Mouse (Mus musculus) megakaryocyte, embryonic 14.5 days (primary cell): Measurements from ENCODE around the gene Dnaic2. TPM values are rescaled to one million over a fixed set of nuclear protein-coding genes. Genes with fewer than 3 reads are reported as not detected.

Source experiments
- H3K27me3 ChIP-seq: replicated peaks from 2 replicates; pipeline ENCODE3; 2012; ENCODE audit warnings: inconsistent platforms
- H3K36me3 ChIP-seq: replicated peaks from 2 replicates; pipeline ENCODE3; 2012; ENCODE audit warnings: low read length, inconsistent platforms, mixed read lengths
- H3K4me1 ChIP-seq: 2 replicates; pipeline ENCODE4 v1.6.1; 2012; ENCODE audit warnings: inconsistent platforms
- H3K4me3 ChIP-seq: replicated peaks from 2 replicates; pipeline ENCODE3; 2012; ENCODE audit warnings: moderate library complexity, mild to moderate bottlenecking, inconsistent platforms
- H3K9me3 ChIP-seq: 2 replicates; pipeline ENCODE4 v1.6.1; 2012; ENCODE audit warnings: inconsistent platforms
- FLI1 ChIP-seq: IDR thresholded peaks from 2 replicates; pipeline ENCODE4 v1.6.1; 2012; ENCODE audit warnings: low read length, inconsistent platforms, mixed read lengths
- GATA1 ChIP-seq: IDR thresholded peaks from 3 replicates; pipeline ENCODE4 v1.6.1; 2012; ENCODE audit warnings: mixed read lengths, low read length, inconsistent platforms, borderline replicate concordance
- polyA plus RNA-seq: library from polyadenylated mRNA; stranded (reverse); fragments of >175 nt; gene quantifications from 2 replicates; pipeline ENCODE4 v1.2.3, GENCODE M21; 2012; ENCODE audit warnings: low replicate concordance; ENCODE audit not compliant: insufficient read depth

Dnaic2 gene
- polyA plus RNA-seq, 1 experiment, result not detected

- Histone ChIP-seq H3K36me3 (no peaks in the 10 kb centered on the region), H3K4me1 (peaks cover 10% of the 10 kb centered on the region; the same call in 1 of the 2 replicates), H3K4me3 (no peak overlapping the region), H3K27me3 (peaks cover 66% of the 10 kb centered on the region), H3K9me3 (peaks cover 7% of the 10 kb centered on the region; the same call in 1 of the 2 replicates)
- TF ChIP-seq FLI1, result no peak
- no peak for TF ChIP-seq GATA1
Measured at GRCm38 (mm10) chr11:114736913-114737624, 9.9 kb downstream of the Dnaic2 start.

- peaks cover 54% of the 10 kb centered on the region for H3K27me3 ChIP-seq
- 0 out of 2 replicates have a peak, but pooled peaks cover 2% of the 10 kb centered on the region for H3K9me3 ChIP-seq
- TF ChIP-seq GATA1 (no peak), FLI1 (no peak)
- H3K4me3 ChIP-seq, result no peak overlapping the region
- no peaks in the 10 kb centered on the region for H3K36me3 ChIP-seq
- peaks cover 17% of the 10 kb centered on the region for H3K4me1 ChIP-seq
Measured at GRCm38 (mm10) chr11:114740598-114740997, 13.4 kb downstream of the Dnaic2 start.

- Histone ChIP-seq H3K9me3 (no peaks in the 10 kb centered on the region), H3K36me3 (no peaks in the 10 kb centered on the region), H3K4me3 (no peak overlapping the region), H3K4me1 (peaks cover 17% of the 10 kb centered on the region), H3K27me3 (peaks cover 56% of the 10 kb centered on the region)
- TF ChIP-seq GATA1, result no peak
- no peak for TF ChIP-seq FLI1
Measured at GRCm38 (mm10) chr11:114741451-114741850, 14.2 kb downstream of the Dnaic2 start.

GRCm38 (mm10) chr11:114745134-114745533 is 17.9 kb downstream of the Dnaic2 start:
- H3K27me3 ChIP-seq, result peaks cover 50% of the 10 kb centered on the region
- no peaks in the 10 kb centered on the region for H3K9me3 ChIP-seq
- H3K4me3 ChIP-seq, result peak overlapping the region; percentile 50
- peaks cover 12% of the 10 kb centered on the region for H3K4me1 ChIP-seq
- no peaks in the 10 kb centered on the region for H3K36me3 ChIP-seq
- TF ChIP-seq FLI1, result no peak
- TF ChIP-seq GATA1, result no peak

- Histone ChIP-seq H3K4me3 (no peak overlapping the region), H3K36me3 (no peaks in the 10 kb centered on the region), H3K9me3 (no peaks in the 10 kb centered on the region), H3K27me3 (peaks cover 52% of the 10 kb centered on the region), H3K4me1 (peaks cover 7% of the 10 kb centered on the region)
- TF ChIP-seq FLI1 (no peak), GATA1 (no peak)
Measured at GRCm38 (mm10) chr11:114747564-114748138, 20.4 kb downstream of the Dnaic2 start.

- Histone ChIP-seq H3K4me3 (peak within 1 kb of the TSS; percentile 91), H3K4me1 (peaks cover 41% of the 10 kb centered on the region), H3K36me3 (no peaks in the 10 kb centered on the region), H3K9me3 (no peaks in the 10 kb centered on the region), H3K27me3 (peaks cover 75% of the 10 kb centered on the region)
- TF ChIP-seq GATA1, result no peak
- no peak for TF ChIP-seq FLI1
Measured at GRCm38 (mm10) chr11:114764820-114765818, 37.9 kb downstream of the Dnaic2 start, which contains the start of gene Kif19a. TSS of gene Kif19a (plus strand) at chr11:114765388.

- H3K9me3 ChIP-seq, result no peaks in the 10 kb centered on the region
- H3K4me1 ChIP-seq, result peaks cover 23% of the 10 kb centered on the region
- no peak overlapping the region for H3K4me3 ChIP-seq
- no peaks in the 10 kb centered on the region for H3K36me3 ChIP-seq
- peaks cover 85% of the 10 kb centered on the region for H3K27me3 ChIP-seq
- no peak for TF ChIP-seq GATA1
- TF ChIP-seq FLI1, result no peak
Measured at GRCm38 (mm10) chr11:114769911-114770310, 42.7 kb downstream of the Dnaic2 start.

GRCm38 (mm10) chr11:114771896-114772295 is 44.7 kb downstream of the Dnaic2 start:
- peaks cover 3% of the 10 kb centered on the region for H3K4me1 ChIP-seq
- H3K4me3 ChIP-seq, result no peak overlapping the region
- H3K27me3 ChIP-seq, result peaks cover 87% of the 10 kb centered on the region
- H3K36me3 ChIP-seq, result no peaks in the 10 kb centered on the region
- TF ChIP-seq GATA1 (no peak), FLI1 (no peak)
- H3K9me3 ChIP-seq, result no peaks in the 10 kb centered on the region

- H3K9me3 ChIP-seq, result no peaks in the 10 kb centered on the region
- H3K27me3 ChIP-seq, result peaks cover 100% of the 10 kb centered on the region
Measured at GRCm38 (mm10) chr11:114780076-114780475, 52.9 kb downstream of the Dnaic2 start.

GRCm38 (mm10) chr11:114785892-114786291 is 58.7 kb downstream of the Dnaic2 start:
- H3K4me1 ChIP-seq, result peaks cover 26% of the 10 kb centered on the region
- H3K27me3 ChIP-seq, result peaks cover 100% of the 10 kb centered on the region
- peaks cover 3% of the 10 kb centered on the region; the same call in 1 of the 2 replicates for H3K9me3 ChIP-seq
- H3K36me3 ChIP-seq, result no peaks in the 10 kb centered on the region
- no peak for TF ChIP-seq GATA1
- no peak for TF ChIP-seq FLI1
- peak overlapping the region; percentile 69 for H3K4me3 ChIP-seq

More at GRCm38 (mm10) chr11:114780076-114780475, 52.9 kb downstream of the Dnaic2 start:
- no peaks in the 10 kb centered on the region for H3K36me3 ChIP-seq
- H3K4me1 ChIP-seq, result peaks cover 18% of the 10 kb centered on the region
- TF ChIP-seq GATA1, result no peak
- no peak for TF ChIP-seq FLI1
- H3K4me3 ChIP-seq, result no peak overlapping the region
